9 mouse cellular contexts compared by ENCODE assay signal in the genomic region with DNA sequence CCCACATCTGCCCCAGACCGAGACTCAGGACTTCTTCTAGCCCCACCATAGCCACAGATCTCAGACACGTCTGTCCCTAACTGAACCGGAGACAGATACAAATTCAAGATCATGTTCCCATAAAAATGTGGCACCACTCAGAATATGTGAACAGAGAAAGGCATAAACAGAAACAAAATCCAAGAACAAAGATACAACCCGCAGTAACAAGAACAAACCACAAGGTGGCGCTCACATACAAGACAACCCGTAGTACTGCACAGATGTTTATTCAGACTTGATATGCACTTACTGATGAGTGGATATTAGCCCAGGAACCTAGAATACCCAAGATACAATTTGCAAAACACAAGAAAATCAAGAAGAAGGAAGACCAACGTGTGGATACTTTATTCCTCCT.
A peak's percentile ranks its signal among the peaks of the same experiment; 100 is the strongest.
DNase-seq lines count a peak whose midpoint lies in the region; ATAC-seq lines count a peak whose summit lies in the region.
"Had no signal": no experiment of that assay in that cellular context is flagged by ENCODE, and none has a peak within 500 bp of the region (broad histone marks: within the 10 kb centered on the region; RNA-seq: fewer than 3 reads in every experiment).

No protein-coding gene starts in this region.

- ATAC-seq in heart, embryonic 12.5 days (ENCODE audit: insufficient number of reproducible peaks, low FRiP score), result no peak
- ATAC-seq in forebrain, embryonic 11.5 days (replicated peaks; ENCODE audit: low FRiP score), result no peak; the same call in 1 of the 2 replicates

- DNase-seq in heart, adult 18-20 months, result peak; percentile 8 to 66
- DNase-seq in CD4-positive helper T cell, adult 2 months (ENCODE audit: low read depth, low spot score), result peak; percentile 26
- DNase-seq in adrenal gland, postnatal 36 days, result peak; percentile 10 to 23
- DNase-seq in forebrain, embryonic 11.5 days (ENCODE audit: low spot score), result peak; percentile 52
- DNase-seq in kidney, postnatal 14 days, result peak; percentile 43
- peak; percentile 37 for DNase-seq in lung, postnatal 14 days
- DNase-seq in spleen, postnatal 10 days (ENCODE audit: low spot score in 2 of 2), result peak; percentile 10 to 40

- no peaks in the 10 kb centered on the region for H3K27me3 ChIP-seq in heart, embryonic 12.5 days (replicated peaks)
- H3K27me3 ChIP-seq in forebrain, embryonic 11.5 days (ENCODE audit: control insufficient read depth, insufficient read depth, low read length), result no peaks in the 10 kb centered on the region
- H3K27me3 ChIP-seq: limb, embryonic 13.5 days had no signal

- no peak overlapping the region for H3K27ac ChIP-seq in heart, embryonic 12.5 days (ENCODE audit: poor library complexity, severe bottlenecking)
- no peak overlapping the region for H3K27ac ChIP-seq in forebrain, embryonic 11.5 days (ENCODE audit: low read depth, low read length)
- H3K27ac ChIP-seq: limb, embryonic 13.5 days had no signal

- WGBS in heart, embryonic 12.5 days, result 14% methylated on average over 7 of the region's 7 CpGs
- WGBS in forebrain, embryonic 11.5 days, result 26% methylated on average over 7 of the region's 7 CpGs

- no peak overlapping the region for H3K9ac ChIP-seq in heart, embryonic 12.5 days
- no peak overlapping the region for H3K9ac ChIP-seq in forebrain, embryonic 11.5 days (ENCODE audit: low read length)
- H3K9ac ChIP-seq: limb, embryonic 13.5 days had no signal

- H3K4me2 ChIP-seq in heart, embryonic 12.5 days, result no peak overlapping the region
- H3K4me2 ChIP-seq in forebrain, embryonic 11.5 days (ENCODE audit: low read depth, low read length, severe bottlenecking), result no peak overlapping the region
- H3K4me2 ChIP-seq: limb, embryonic 13.5 days had no signal

- H3K4me1 ChIP-seq in heart, embryonic 12.5 days (replicated peaks), result no peaks in the 10 kb centered on the region
- no peaks in the 10 kb centered on the region for H3K4me1 ChIP-seq in forebrain, embryonic 11.5 days (replicated peaks; ENCODE audit: control insufficient read depth, insufficient read depth, low read length)
- H3K4me1 ChIP-seq: limb, embryonic 13.5 days had no signal

- no peaks in the 10 kb centered on the region for H3K36me3 ChIP-seq in heart, embryonic 12.5 days
- no peaks in the 10 kb centered on the region for H3K36me3 ChIP-seq in forebrain, embryonic 11.5 days (ENCODE audit: control insufficient read depth, insufficient read depth, low read length)
- H3K36me3 ChIP-seq: limb, embryonic 13.5 days had no signal

- no peaks in the 10 kb centered on the region for H3K9me3 ChIP-seq in heart, embryonic 12.5 days (replicated peaks)
- H3K9me3 ChIP-seq in forebrain, embryonic 11.5 days (ENCODE audit: control insufficient read depth, low read length), result no peaks in the 10 kb centered on the region
- H3K9me3 ChIP-seq: limb, embryonic 13.5 days had no signal

- H3K4me3 ChIP-seq in heart, embryonic 12.5 days, result no peak overlapping the region
- H3K4me3 ChIP-seq in forebrain, embryonic 11.5 days (ENCODE audit: low read depth, low read length), result no peak overlapping the region
- H3K4me3 ChIP-seq: limb, embryonic 13.5 days had no signal
